27 mouse cellular contexts compared by ENCODE assay signal in genomic region chr14:68744661-68745060, GRCm38 (mm10).
A peak's percentile ranks its signal among the peaks of the same experiment; 100 is the strongest.
DNase-seq lines count a peak whose midpoint lies in the region; ATAC-seq lines count a peak whose summit lies in the region.
"Had no signal": no experiment of that assay in that cellular context is flagged by ENCODE, and none has a peak within 500 bp of the region (broad histone marks: within the 10 kb centered on the region; RNA-seq: fewer than 3 reads in every experiment).

No protein-coding gene starts in this region.

- no peak for ATAC-seq in neural tube, embryonic 15.5 days (ENCODE audit: low FRiP score)
- ATAC-seq: forebrain, embryonic 14.5 days; forebrain, postnatal 0 days; intestine, embryonic 15.5 days; Patski had no signal

- no peaks in the 10 kb centered on the region for H3K4me1 ChIP-seq in neural tube, embryonic 15.5 days
- H3K4me1 ChIP-seq: embryonic facial prominence, embryonic 10.5 days; embryonic facial prominence, embryonic 13.5 days; hindbrain, embryonic 12.5 days; hindbrain, embryonic 15.5 days; intestine, embryonic 15.5 days had no signal

- no peak overlapping the region for H3K9ac ChIP-seq in neural tube, embryonic 15.5 days (replicated peaks)
- H3K9ac ChIP-seq: embryonic facial prominence, embryonic 13.5 days; forebrain, postnatal 0 days; hindbrain, embryonic 12.5 days; hindbrain, embryonic 15.5 days; intestine, embryonic 15.5 days had no signal

- DNase-seq in 3T3-L1 (ENCODE audit: low read depth, low spot score): peak; percentile 83
- DNase-seq in Muller cell, postnatal 12 days (ENCODE audit: inconsistent ontology term): peak; percentile 38
- peak; percentile 30 for DNase-seq in fibroblast of lung, adult 2 months (ENCODE audit: low read depth)
- DNase-seq in kidney, adult 18-20 months: no peak
- no peak for DNase-seq in adrenal gland, adult 2 months
- DNase-seq: adrenal gland, postnatal 14 days; B cell, adult 2 months; cerebellum, adult 11 months; cerebellum, adult 2 months; cerebellum, adult 9-11 months; cerebellum, postnatal 36 days; embryo, embryonic 11 days; forebrain, postnatal 0 days; gastrocnemius, adult 2 months; gastrocnemius, postnatal 25 days; kidney, adult 11 months had no signal

- WGBS in neural tube, embryonic 15.5 days: 78% methylated on average over 2 of the region's 2 CpGs

- no peaks in the 10 kb centered on the region for H3K27me3 ChIP-seq in neural tube, embryonic 15.5 days (replicated peaks)
- H3K27me3 ChIP-seq: CH12.LX; embryonic facial prominence, embryonic 13.5 days; hindbrain, embryonic 12.5 days; hindbrain, embryonic 15.5 days; intestine, embryonic 15.5 days; Patski had no signal

- no peaks in the 10 kb centered on the region for H3K9me3 ChIP-seq in neural tube, embryonic 15.5 days (replicated peaks)
- H3K9me3 ChIP-seq: embryonic facial prominence, embryonic 10.5 days; embryonic facial prominence, embryonic 13.5 days; hindbrain, embryonic 12.5 days; hindbrain, embryonic 15.5 days; intestine, embryonic 15.5 days had no signal

- no peak overlapping the region for H3K4me2 ChIP-seq in neural tube, embryonic 15.5 days
- H3K4me2 ChIP-seq: embryonic facial prominence, embryonic 13.5 days; heart, embryonic 11.5 days; hindbrain, embryonic 12.5 days; hindbrain, embryonic 15.5 days; intestine, embryonic 15.5 days had no signal

- H3K4me3 ChIP-seq in neural tube, embryonic 15.5 days (replicated peaks): no peak overlapping the region
- H3K4me3 ChIP-seq: embryonic facial prominence, embryonic 10.5 days; embryonic facial prominence, embryonic 13.5 days; gastrocnemius, adult 2 months; hindbrain, embryonic 12.5 days; hindbrain, embryonic 15.5 days; intestine, embryonic 15.5 days had no signal

- H3K36me3 ChIP-seq in neural tube, embryonic 15.5 days: no peaks in the 10 kb centered on the region
- H3K36me3 ChIP-seq: embryonic facial prominence, embryonic 10.5 days; embryonic facial prominence, embryonic 13.5 days; G1E; hindbrain, embryonic 12.5 days; hindbrain, embryonic 15.5 days; intestine, embryonic 15.5 days had no signal

- H3K27ac ChIP-seq in neural tube, embryonic 15.5 days (replicated peaks): no peak overlapping the region
- H3K27ac ChIP-seq: embryonic facial prominence, embryonic 10.5 days; embryonic facial prominence, embryonic 13.5 days; gastrocnemius, adult 2 months; hindbrain, embryonic 12.5 days; hindbrain, embryonic 15.5 days; intestine, embryonic 15.5 days had no signal

Comparison
In these comparisons a context has a peak if more than half of its experiments do, and no peak if none do; other contexts are left out.
1. DNase-seq: peak in 3T3-L1 (single experiment), Muller cell, postnatal 12 days (single experiment) and fibroblast of lung, adult 2 months (single experiment); none in kidney, adult 18-20 months (single experiment) and adrenal gland, adult 2 months (single experiment).